In the genomic region with DNA sequence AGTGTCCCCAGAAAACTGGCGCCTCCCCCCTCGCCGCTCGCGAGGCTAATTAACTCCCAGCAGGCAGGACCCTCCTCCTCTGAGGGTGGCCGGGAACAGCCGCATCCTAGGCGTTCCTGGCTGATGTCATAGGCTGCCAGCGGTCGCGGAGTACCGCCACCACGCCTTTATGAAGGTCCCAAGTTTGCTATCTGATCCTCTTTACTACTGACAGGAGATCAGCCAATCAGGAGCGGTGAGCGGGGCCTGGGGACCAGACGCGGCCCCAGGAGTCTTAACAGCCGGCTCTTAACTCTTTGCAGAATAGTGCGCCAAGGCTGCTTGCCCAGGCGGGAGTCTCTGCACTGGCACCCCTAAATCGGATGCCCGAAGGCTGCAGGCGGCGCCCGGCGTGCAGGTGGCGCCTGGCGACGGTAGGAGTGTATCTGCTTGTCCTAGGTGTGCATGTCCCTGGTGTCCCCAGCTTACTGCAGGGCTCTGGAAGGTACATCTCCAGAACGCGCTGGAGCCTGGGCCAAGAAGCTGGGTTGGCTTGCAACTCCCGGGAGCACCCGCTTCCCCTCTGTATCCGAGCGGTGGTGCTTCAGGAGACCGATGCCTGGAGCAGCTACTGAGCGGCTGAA, we compare ENCODE assay signal across 9 mouse cellular contexts. TPM values are rescaled to one million over a fixed set of nuclear protein-coding genes. Genes with fewer than 3 reads are reported as not detected.
DNase-seq lines count a peak whose midpoint lies in the region; ATAC-seq lines count a peak whose summit lies in the region.
"Had no signal": no experiment of that assay in that cellular context is flagged by ENCODE, and none has a peak within 500 bp of the region (broad histone marks: within the 10 kb centered on the region; RNA-seq: fewer than 3 reads in every experiment).

A gene (minus strand): TSS at position 139 of the 623 bp plus-strand sequence.

- no peaks in the 10 kb centered on the region for H3K36me3 ChIP-seq in forebrain, embryonic 14.5 days (ENCODE audit: control insufficient read depth, insufficient read depth, low read length)
- no peaks in the 10 kb centered on the region for H3K36me3 ChIP-seq in hindbrain, embryonic 14.5 days (replicated peaks; ENCODE audit: control insufficient read depth, insufficient read depth)
- H3K36me3 ChIP-seq in stomach, embryonic 14.5 days (ENCODE audit: control insufficient read depth, insufficient read depth, low read length) = no peaks in the 10 kb centered on the region

- H3K27ac ChIP-seq in forebrain, embryonic 14.5 days (ENCODE audit: low read depth, low read length) = no peak within 1 kb of the TSS
- H3K27ac ChIP-seq in hindbrain, embryonic 14.5 days = no peak within 1 kb of the TSS
- H3K27ac ChIP-seq in stomach, embryonic 14.5 days (ENCODE audit: low read length) = peak within 1 kb of the TSS; percentile 67

- no peaks in the 10 kb centered on the region for H3K9me3 ChIP-seq in forebrain, embryonic 14.5 days (replicated peaks; ENCODE audit: control insufficient read depth, low read length)
- no peaks in the 10 kb centered on the region for H3K9me3 ChIP-seq in hindbrain, embryonic 14.5 days (ENCODE audit: control insufficient read depth, low read length)
- H3K9me3 ChIP-seq in stomach, embryonic 14.5 days (ENCODE audit: control insufficient read depth, low read depth, low read length) = no peaks in the 10 kb centered on the region

- peak; percentile 60 to 64 for DNase-seq in cerebellum, postnatal 10 days
- DNase-seq in cerebellum, adult 9-11 months = no peak
- DNase-seq in WW6 (ENCODE audit: low read depth, low spot score) = peak; percentile 38
- peak; percentile 67 for DNase-seq in forebrain, embryonic 14.5 days (ENCODE audit: low spot score)
- DNase-seq in hindbrain, embryonic 14.5 days (ENCODE audit: low spot score) = peak; percentile 31
- peak; percentile 54 for DNase-seq in lung, postnatal 10 days
- DNase-seq in urinary bladder, postnatal 36 days (ENCODE audit: low spot score in 2 of 2) = no peak

- H3K4me3 ChIP-seq in forebrain, embryonic 14.5 days (ENCODE audit: low read depth, low read length) = peak within 1 kb of the TSS; percentile 34
- H3K4me3 ChIP-seq in hindbrain, embryonic 14.5 days (replicated peaks; ENCODE audit: low read length) = peak within 1 kb of the TSS; percentile 41
- H3K4me3 ChIP-seq in stomach, embryonic 14.5 days (ENCODE audit: low read depth, low read length) = peak within 1 kb of the TSS; percentile 44

- H3K4me1 ChIP-seq in forebrain, embryonic 14.5 days (ENCODE audit: control insufficient read depth, insufficient read depth, low read length) = peaks cover 7% of the 10 kb centered on the region; the same call in 1 of the 2 replicates
- H3K4me1 ChIP-seq in hindbrain, embryonic 14.5 days (replicated peaks; ENCODE audit: control insufficient read depth, insufficient read depth, low read length) = peaks cover 16% of the 10 kb centered on the region; the same call in 1 of the 2 replicates
- no peaks in the 10 kb centered on the region for H3K4me1 ChIP-seq in stomach, embryonic 14.5 days (ENCODE audit: control insufficient read depth, insufficient read depth, low read length)

- H3K27me3 ChIP-seq in forebrain, embryonic 14.5 days (replicated peaks; ENCODE audit: control insufficient read depth, insufficient read depth, low read length) = peaks cover 10% of the 10 kb centered on the region
- peaks cover 24% of the 10 kb centered on the region for H3K27me3 ChIP-seq in hindbrain, embryonic 14.5 days (ENCODE audit: control insufficient read depth, insufficient read depth, low read length)
- H3K27me3 ChIP-seq in stomach, embryonic 14.5 days (ENCODE audit: control insufficient read depth, insufficient read depth, low read length) = no peaks in the 10 kb centered on the region
- H3K27me3 ChIP-seq: CH12.LX had no signal

- under 1% methylated on average over 33 of the region's 37 CpGs for WGBS in forebrain, embryonic 14.5 days
- under 1% methylated on average over 37 of the region's 37 CpGs for WGBS in hindbrain, embryonic 14.5 days
- under 1% methylated on average over 37 of the region's 37 CpGs for WGBS in stomach, embryonic 14.5 days

- H3K9ac ChIP-seq in forebrain, embryonic 14.5 days (ENCODE audit: low read length) = peak within 1 kb of the TSS; percentile 47
- H3K9ac ChIP-seq in hindbrain, embryonic 14.5 days = peak within 1 kb of the TSS; percentile 44
- H3K9ac ChIP-seq in stomach, embryonic 14.5 days (replicated peaks; ENCODE audit: low read depth, low read length) = peak within 1 kb of the TSS; percentile 43

- peak within 1 kb of the TSS; percentile 84 for H3K4me2 ChIP-seq in forebrain, embryonic 14.5 days (ENCODE audit: low read length)
- peak within 1 kb of the TSS; percentile 88 for H3K4me2 ChIP-seq in hindbrain, embryonic 14.5 days (replicated peaks)
- H3K4me2 ChIP-seq in stomach, embryonic 14.5 days (replicated peaks; ENCODE audit: low read depth, low read length) = peak within 1 kb of the TSS; percentile 78

- peak; percentile 89 for ATAC-seq in forebrain, embryonic 14.5 days
- ATAC-seq in hindbrain, embryonic 14.5 days (ENCODE audit: low FRiP score) = peak; percentile 46; the same call in 1 of the 2 replicates
- peak; percentile 89 for ATAC-seq in stomach, embryonic 14.5 days (ENCODE audit: insufficient number of reproducible peaks, insufficient read depth, low FRiP score, low read depth)

RNA-seq across cellular contexts. Expression of the gene that starts here (rescaled TPM):
- 0.33 TPM in 1 of 2 replicates, not detected in the other for polyA plus RNA-seq in forebrain, embryonic 14.5 days (2014; fragmentation: Nextera tagmentation; extraction: Ambion mirVana)
- 0.34 and 0.44 TPM in 2 replicates for polyA plus RNA-seq in hindbrain, embryonic 14.5 days (2014; fragmentation: Nextera tagmentation; extraction: Ambion mirVana)
- polyA plus RNA-seq in stomach, embryonic 14.5 days (2014; fragmentation: Nextera tagmentation; extraction: Ambion mirVana) = 55.3 and 63.0 TPM in 2 replicates

Comparison
In these comparisons a context has a peak if more than half of its experiments do, and no peak if none do; other contexts are left out.
1. RNA of the gene that starts here (polyA plus RNA-seq): 55.3 to 63.0 TPM in stomach, embryonic 14.5 days; 0.34 to 0.44 TPM in hindbrain, embryonic 14.5 days and 0.33 TPM in forebrain, embryonic 14.5 days; every median in the first group is over 10 times any median in the second.
2. DNase-seq: peak in cerebellum, postnatal 10 days (2 of 2), WW6 (single experiment) and lung, postnatal 10 days (single experiment); none in cerebellum, adult 9-11 months (single experiment) and urinary bladder, postnatal 36 days (0 of 2).
3. Peak in DNase-seq, ATAC-seq, H3K4me3 ChIP-seq, H3K9ac ChIP-seq and H3K4me2 ChIP-seq in forebrain, embryonic 14.5 days; RNA of the gene not detected or under 1 TPM.
4. Peak in DNase-seq, ATAC-seq, H3K4me3 ChIP-seq, H3K9ac ChIP-seq and H3K4me2 ChIP-seq in hindbrain, embryonic 14.5 days; RNA of the gene not detected or under 1 TPM.
5. Peak in every context shown above with its lines, with median percentiles within 50 percentile points of each other: ATAC-seq, H3K4me2 ChIP-seq, H3K4me3 ChIP-seq and H3K9ac ChIP-seq.